Mouse (Mus musculus): ENCODE data around the gene Csn3.

Csn3 gene

GRCm38 (mm10) chr5:87925372-87925771 is at the start of gene Csn3:
Csn3 (plus strand) TSS chr5:87925579.
- no peak for TF ChIP-seq GATA4 (IDR thresholded peaks at IDR 0.05; ENCODE audit: insufficient replicate concordance, low read length)

- no peak for TF ChIP-seq GATA4 (IDR thresholded peaks at IDR 0.05; ENCODE audit: insufficient replicate concordance, low read length)
These were observed 40.6 kb upstream of the Csn3 start, which contains the start of gene Odam for GRCm38 (mm10) chr5:87884729-87885128. Odam (plus strand) TSS chr5:87885029.

DNA sequence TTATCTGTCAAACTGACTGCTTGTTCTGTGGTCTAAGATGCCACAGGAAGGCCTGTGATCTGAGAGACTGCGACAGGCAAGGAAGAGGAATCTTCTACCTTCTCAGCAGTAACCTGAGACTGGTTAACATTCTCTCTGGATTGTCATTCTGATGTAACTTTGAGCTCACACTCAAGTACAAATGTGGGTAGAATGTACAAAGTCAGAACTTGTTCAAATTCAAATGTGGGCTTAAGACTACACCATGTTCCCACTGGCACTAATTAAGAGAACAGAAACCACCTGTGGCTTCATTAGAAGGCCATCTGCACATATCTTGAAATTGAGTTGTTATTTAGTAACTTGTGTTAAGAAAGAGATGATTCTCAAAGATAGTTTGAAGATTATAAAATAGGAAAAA is 6.2 kb downstream of the Csn3 start:
- no peak for TF ChIP-seq GATA4 (IDR thresholded peaks at IDR 0.05; ENCODE audit: insufficient replicate concordance, low read length)

GRCm38 (mm10) chr5:87940752-87941151 is 15.4 kb downstream of the Csn3 start:
- no peak for TF ChIP-seq GATA4 (IDR thresholded peaks at IDR 0.05; ENCODE audit: insufficient replicate concordance, low read length)

GRCm38 (mm10) chr5:87942515-87942914 is 17.1 kb downstream of the Csn3 start:
- TF ChIP-seq GATA4 (IDR thresholded peaks at IDR 0.05; ENCODE audit: insufficient replicate concordance, low read length), result no peak

- TF ChIP-seq GATA4 (IDR thresholded peaks at IDR 0.05; ENCODE audit: insufficient replicate concordance, low read length), result no peak
These were observed 26.5 kb downstream of the Csn3 start for GRCm38 (mm10) chr5:87951836-87952235.

DNA sequence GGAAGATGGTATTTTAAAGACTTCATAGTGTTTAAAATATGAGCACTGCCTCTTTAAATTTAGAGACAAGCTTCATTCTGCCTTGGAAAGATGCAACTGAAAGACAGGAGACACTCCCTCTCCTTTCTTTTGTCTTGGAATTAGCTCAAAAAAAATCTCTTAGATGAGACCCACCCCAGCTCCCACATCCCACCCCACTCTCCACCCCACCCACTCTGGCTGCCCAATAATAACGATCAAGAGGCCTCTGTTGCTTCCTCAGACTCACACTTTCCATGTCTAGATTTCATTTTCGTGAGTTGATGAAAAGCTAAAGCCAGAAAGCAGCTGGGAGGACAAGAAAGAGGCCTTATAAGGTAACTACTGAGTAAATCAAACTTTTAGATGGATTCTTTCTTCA is 43.8 kb downstream of the Csn3 start, which contains the start of the genes 2310003L06Rik and Gm28434:
Gene 2310003L06Rik (plus strand): TSS at position 259 of the 400 bp plus-strand sequence.
Gene Gm28434 (plus strand): TSS at position 317 of the 400 bp plus-strand sequence.
- no peak for TF ChIP-seq GATA4 (IDR thresholded peaks at IDR 0.05; ENCODE audit: insufficient replicate concordance, low read length)

GRCm38 (mm10) chr5:87979139-87979538 is 53.8 kb downstream of the Csn3 start, which contains the start of gene Cabs1:
Cabs1 (plus strand) TSS chr5:87979439.
- TF ChIP-seq GATA4 (IDR thresholded peaks at IDR 0.05; ENCODE audit: insufficient replicate concordance, low read length), result no peak
